Mouse (Mus musculus) forebrain, embryonic 10.5 days (tissue): ENCODE data around the gene H2afv. TPM values are rescaled to one million over a fixed set of nuclear protein-coding genes. Genes with fewer than 3 reads are reported as not detected.

Experiments
- DNase-seq: peaks from one replicate; pipeline ENCODE4 v3.0.0-alpha.2; 2017; ENCODE audit warnings: low spot score; ENCODE audit errors: extremely low spot score
- H3K27ac ChIP-seq: fragments of 300-500 bp; sonication (generic); 2 replicates; pipeline ENCODE4 v1.5.1; 2016; ENCODE audit warnings: mild to moderate bottlenecking
- H3K27me3 ChIP-seq: fragments of 300-500 bp; sonication (generic); 2 replicates; pipeline ENCODE4 v1.6.1; 2016; ENCODE audit warnings: mild to moderate bottlenecking; ENCODE audit not compliant: poor library complexity, severe bottlenecking
- H3K36me3 ChIP-seq: fragments of 300-500 bp; sonication (generic); replicated peaks from 2 replicates; pipeline ENCODE4 v1.6.1; 2016; ENCODE audit warnings: mild to moderate bottlenecking, moderate library complexity
- H3K4me1 ChIP-seq: fragments of 300-500 bp; sonication (generic); 2 replicates; pipeline ENCODE4 v1.6.1; 2016
- H3K4me3 ChIP-seq: fragments of 300-500 bp; sonication (generic); 2 replicates; pipeline ENCODE4 v1.5.1; 2016; ENCODE audit warnings: mild to moderate bottlenecking, moderate library complexity
- H3K9me3 ChIP-seq: fragments of 300-500 bp; sonication (generic); 2 replicates; pipeline ENCODE4 v1.6.1; 2016; ENCODE audit warnings: mild to moderate bottlenecking, moderate library complexity
- WGBS: fragments of 180-500 bp; shearing (Covaris S2); methylation state at CpG from one replicate; pipeline ENCODE4 v1.1.7; 2016; 5-methylcytosine and 5-hydroxymethylcytosine counted together
- polyA plus RNA-seq: library from polyadenylated mRNA; unstranded; fragments of >200 nt; fragmentation: Nextera tagmentation; extraction: Ambion mirVana; gene quantifications from 2 replicates; pipeline ENCODE4 v1.2.1, GENCODE M21; 2016

Gene H2afv
- polyA plus RNA-seq = 844 and 848 TPM in 2 replicates

GRCm38 (mm10) chr11:6444077-6444853, at the start of gene H2afv:
TSS of gene H2afv (minus strand) at chr11:6444443.
- H3K9me3 ChIP-seq = peaks cover 4% of the 10 kb centered on the region; the same call in 1 of the 2 replicates
- H3K4me3 ChIP-seq = peak within 1 kb of the TSS; percentile 85
- WGBS = under 1% methylated on average over 79 of the region's 80 CpGs
- peak; percentile 100 for DNase-seq
- H3K4me1 ChIP-seq = peaks cover 14% of the 10 kb centered on the region
- no peaks in the 10 kb centered on the region for H3K27me3 ChIP-seq
- peak within 1 kb of the TSS; percentile 99 for H3K27ac ChIP-seq
- H3K36me3 ChIP-seq = peaks cover 31% of the 10 kb centered on the region

GRCm38 (mm10) chr11:6489691-6490503, 45.7 kb upstream of the H2afv start:
- no peaks in the 10 kb centered on the region for H3K36me3 ChIP-seq
- H3K4me3 ChIP-seq = no peak overlapping the region
- H3K4me1 ChIP-seq = peaks cover 16% of the 10 kb centered on the region
- 69% methylated on average over 6 of the region's 6 CpGs for WGBS
- no peak for DNase-seq
- H3K27me3 ChIP-seq = no peaks in the 10 kb centered on the region
- no peaks in the 10 kb centered on the region for H3K9me3 ChIP-seq
- no peak overlapping the region for H3K27ac ChIP-seq

GRCm38 (mm10) chr11:6489257-6489656, 45.0 kb upstream of the H2afv start:
- DNase-seq = no peak
- Histone ChIP-seq H3K36me3 (no peaks in the 10 kb centered on the region), H3K4me3 (no peak overlapping the region), H3K27me3 (no peaks in the 10 kb centered on the region), H3K27ac (no peak overlapping the region), H3K4me1 (peaks cover 22% of the 10 kb centered on the region), H3K9me3 (no peaks in the 10 kb centered on the region)
- WGBS = 84% methylated on average over 7 of the region's 7 CpGs

GRCm38 (mm10) chr11:6488041-6488684, 43.9 kb upstream of the H2afv start:
- no peaks in the 10 kb centered on the region for H3K27me3 ChIP-seq
- 95% methylated on average over 5 of the region's 5 CpGs for WGBS
- H3K36me3 ChIP-seq = no peaks in the 10 kb centered on the region
- no peak for DNase-seq
- no peak overlapping the region for H3K4me3 ChIP-seq
- H3K9me3 ChIP-seq = no peaks in the 10 kb centered on the region
- H3K4me1 ChIP-seq = peaks cover 25% of the 10 kb centered on the region
- no peak overlapping the region for H3K27ac ChIP-seq

- Histone ChIP-seq H3K4me1 (peaks cover 25% of the 10 kb centered on the region), H3K27ac (no peak overlapping the region), H3K9me3 (no peaks in the 10 kb centered on the region), H3K36me3 (no peaks in the 10 kb centered on the region), H3K27me3 (no peaks in the 10 kb centered on the region), H3K4me3 (no peak overlapping the region)
- DNase-seq = no peak
- 63% methylated on average over 7 of the region's 7 CpGs for WGBS
Measured at GRCm38 (mm10) chr11:6487496-6487895, 43.3 kb upstream of the H2afv start.

GRCm38 (mm10) chr11:6486916-6487315, 42.7 kb upstream of the H2afv start:
- no peaks in the 10 kb centered on the region for H3K27me3 ChIP-seq
- H3K36me3 ChIP-seq = no peaks in the 10 kb centered on the region
- H3K4me1 ChIP-seq = peaks cover 25% of the 10 kb centered on the region
- no peaks in the 10 kb centered on the region for H3K9me3 ChIP-seq
- DNase-seq = no peak
- no peak overlapping the region for H3K27ac ChIP-seq
- no peak overlapping the region for H3K4me3 ChIP-seq
- WGBS = 72% methylated on average over 6 of the region's 6 CpGs

- H3K9me3 ChIP-seq = no peaks in the 10 kb centered on the region
- no peaks in the 10 kb centered on the region for H3K27me3 ChIP-seq
- H3K27ac ChIP-seq = no peak overlapping the region
- peaks cover 22% of the 10 kb centered on the region for H3K4me1 ChIP-seq
- no peaks in the 10 kb centered on the region for H3K36me3 ChIP-seq
- no peak for DNase-seq
- WGBS = 52% methylated on average over 3 of the region's 3 CpGs
- H3K4me3 ChIP-seq = no peak overlapping the region
Measured at GRCm38 (mm10) chr11:6484244-6484959, 40.2 kb upstream of the H2afv start.

GRCm38 (mm10) chr11:6483103-6483502, 38.9 kb upstream of the H2afv start:
- Histone ChIP-seq H3K4me1 (peaks cover 21% of the 10 kb centered on the region), H3K36me3 (no peaks in the 10 kb centered on the region), H3K4me3 (no peak overlapping the region), H3K27me3 (no peaks in the 10 kb centered on the region), H3K27ac (no peak overlapping the region), H3K9me3 (no peaks in the 10 kb centered on the region)
- 87% methylated on average over 2 of the region's 2 CpGs for WGBS
- no peak for DNase-seq

GRCm38 (mm10) chr11:6481669-6482185, 37.5 kb upstream of the H2afv start:
- H3K27ac ChIP-seq = no peak overlapping the region
- peaks cover 16% of the 10 kb centered on the region for H3K4me1 ChIP-seq
- 79% methylated on average over 6 of the region's 6 CpGs for WGBS

GRCm38 (mm10) chr11:6480681-6481405, 36.6 kb upstream of the H2afv start:
- no peak for DNase-seq

More at GRCm38 (mm10) chr11:6481669-6482185, 37.5 kb upstream of the H2afv start:
- H3K9me3 ChIP-seq = no peaks in the 10 kb centered on the region
- no peak for DNase-seq
- H3K36me3 ChIP-seq = no peaks in the 10 kb centered on the region
- H3K4me3 ChIP-seq = no peak overlapping the region
- no peaks in the 10 kb centered on the region for H3K27me3 ChIP-seq

GRCm38 (mm10) chr11:6480191-6480590, 35.9 kb upstream of the H2afv start:
- no peak overlapping the region for H3K27ac ChIP-seq
- no peak for DNase-seq
- H3K27me3 ChIP-seq = no peaks in the 10 kb centered on the region
- H3K4me1 ChIP-seq = peaks cover 12% of the 10 kb centered on the region
- H3K9me3 ChIP-seq = no peaks in the 10 kb centered on the region
- no peak overlapping the region for H3K4me3 ChIP-seq
- no peaks in the 10 kb centered on the region for H3K36me3 ChIP-seq
- WGBS = 81% methylated on average over 7 of the region's 7 CpGs

More at GRCm38 (mm10) chr11:6480681-6481405, 36.6 kb upstream of the H2afv start:
- Histone ChIP-seq H3K9me3 (no peaks in the 10 kb centered on the region), H3K36me3 (no peaks in the 10 kb centered on the region), H3K27me3 (no peaks in the 10 kb centered on the region), H3K4me3 (no peak overlapping the region), H3K27ac (no peak overlapping the region), H3K4me1 (peaks cover 16% of the 10 kb centered on the region)
- 85% methylated on average over 13 of the region's 13 CpGs for WGBS
